Mouse (Mus musculus): ENCODE measurements around the gene Cep131.

The Cep131 gene

GRCm38 (mm10) chr11:120048252-120048556 is 38.4 kb downstream of the Cep131 start:
- peak in 1 of 2 experiments; percentile 63 for DNase-seq

- no peak for DNase-seq
Measured at GRCm38 (mm10) chr11:120047531-120048251, 38.9 kb downstream of the Cep131 start.

- DNase-seq: peak; percentile 45 to 56
Measured at GRCm38 (mm10) chr11:120046553-120047191, 40.0 kb downstream of the Cep131 start, which contains the start of gene Aatk. Aatk (minus strand) TSS chr11:120047167.

GRCm38 (mm10) chr11:120045839-120046552 is 40.6 kb downstream of the Cep131 start:
- DNase-seq: peak; percentile 67 to 79

GRCm38 (mm10) chr11:120045341-120045740 is 41.3 kb downstream of the Cep131 start:
- DNase-seq: no peak

- no peak for DNase-seq
Measured at GRCm38 (mm10) chr11:120042141-120042838, 44.3 kb downstream of the Cep131 start.

- DNase-seq: peak; percentile 70 to 81
Measured at GRCm38 (mm10) chr11:120041191-120042123, 45.2 kb downstream of the Cep131 start.

- peak in 1 of 2 experiments; percentile 32 for DNase-seq
Measured at GRCm38 (mm10) chr11:120040440-120040839, 46.2 kb downstream of the Cep131 start.

- peak in 1 of 2 experiments; percentile 42 for DNase-seq
Measured at GRCm38 (mm10) chr11:120039581-120039980, 47.0 kb downstream of the Cep131 start.

GRCm38 (mm10) chr11:120034762-120035161 is 51.9 kb downstream of the Cep131 start:
- DNase-seq: no peak

GRCm38 (mm10) chr11:120034306-120034705 is 52.3 kb downstream of the Cep131 start:
- DNase-seq: no peak

GRCm38 (mm10) chr11:120033473-120033872 is 53.2 kb downstream of the Cep131 start:
- DNase-seq: no peak

- no peak for DNase-seq
Measured at GRCm38 (mm10) chr11:120032052-120032451, 54.6 kb downstream of the Cep131 start.

- peak; percentile 78 to 84 for DNase-seq
Measured at GRCm38 (mm10) chr11:120030145-120030901, 56.3 kb downstream of the Cep131 start.

GRCm38 (mm10) chr11:120029431-120030144 is 57.0 kb downstream of the Cep131 start:
- peak; percentile 71 to 78 for DNase-seq

- peak; percentile 59 to 78 for DNase-seq
Measured at GRCm38 (mm10) chr11:120028319-120029092, 58.1 kb downstream of the Cep131 start.

- DNase-seq: peak in 1 of 2 experiments; percentile 57
Measured at GRCm38 (mm10) chr11:120026941-120027340, 59.7 kb downstream of the Cep131 start.

GRCm38 (mm10) chr11:120022841-120023240 is 63.8 kb downstream of the Cep131 start:
- no peak for DNase-seq

- no peak for DNase-seq
Measured at GRCm38 (mm10) chr11:120022216-120022615, 64.4 kb downstream of the Cep131 start.

- no peak for DNase-seq
Measured at GRCm38 (mm10) chr11:120021367-120021766, 65.3 kb downstream of the Cep131 start.
